Mouse (Mus musculus) ovary, adult 18-20 months (tissue): ENCODE results near the gene Btbd35f6.
"Not testable (repeated sequence)": the region's sequence is repeated elsewhere in the genome, so short reads cannot be mapped to it uniquely, and the experiment has no call there.

Source experiments
- DNase-seq: peaks from one replicate; pipeline ENCODE4 v3.0.0; 2022; ENCODE audit warnings: low spot score, mixed read lengths

Btbd35f6 gene

DNA sequence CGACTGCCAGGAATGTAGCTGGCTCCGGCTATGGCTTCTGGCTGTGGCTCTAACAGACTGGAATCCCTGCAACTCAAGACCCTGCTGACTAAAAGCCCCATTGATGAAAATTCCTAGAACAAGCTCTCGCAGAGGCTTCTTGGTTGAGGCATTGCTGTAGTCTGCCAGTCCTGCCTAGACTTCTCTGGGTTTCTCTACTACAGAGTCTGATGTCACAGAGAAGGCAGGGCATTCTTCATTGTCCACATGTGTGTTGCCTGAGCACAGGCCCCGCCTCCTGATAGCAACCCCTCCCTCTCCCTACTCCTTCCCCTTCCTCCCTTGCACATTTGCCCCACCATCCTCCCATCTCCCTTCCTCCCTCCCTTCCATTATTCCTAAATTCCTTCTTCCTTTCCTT is at the start of gene Btbd35f6:
Gene Btbd35f6 (minus strand): TSS at position 101 of the 400 bp plus-strand sequence.
- DNase-seq, result not testable (repeated sequence)

- DNase-seq, result not testable (repeated sequence)
Measured at GRCm38 (mm10) chrX:33986716-33987115, 30.4 kb upstream of the Btbd35f6 start, which contains the start of gene Gm21870. TSS of gene Gm21870 (minus strand) at chrX:33986816.

DNA sequence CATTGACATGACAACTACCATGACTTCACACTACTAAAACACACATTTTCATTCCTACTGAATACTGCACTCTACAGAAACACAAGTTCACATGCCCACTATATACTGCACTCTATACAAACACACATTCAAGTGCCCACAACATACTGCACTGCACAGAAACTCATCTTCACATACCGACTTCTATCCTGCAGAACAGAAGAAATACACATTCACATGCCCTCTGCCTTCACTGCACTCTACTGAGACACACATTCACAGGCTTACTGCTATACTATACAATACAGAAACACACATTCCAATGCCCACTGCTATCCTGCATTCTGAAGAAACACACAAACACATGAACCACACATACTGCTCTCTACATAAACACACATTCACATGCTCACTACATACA is 26.1 kb downstream of the Btbd35f6 start:
- DNase-seq, result not testable (repeated sequence)

DNA sequence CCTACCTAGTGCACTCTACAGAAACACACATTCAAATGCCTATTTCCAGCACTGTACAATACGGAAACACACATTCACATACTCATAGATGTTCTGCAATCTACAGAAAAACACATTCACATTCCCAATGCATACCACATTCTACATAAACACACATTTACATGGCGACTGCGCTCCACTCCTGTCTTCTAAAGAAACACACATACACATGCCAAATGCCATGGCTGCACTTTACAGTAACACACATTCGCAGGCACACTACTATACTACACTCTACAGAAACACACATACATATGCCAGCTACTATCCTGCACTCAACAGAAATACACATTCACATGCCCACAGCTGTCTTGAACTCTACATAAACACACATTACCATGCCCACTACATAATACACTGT is 28.1 kb downstream of the Btbd35f6 start:
- not testable (repeated sequence) for DNase-seq

DNA sequence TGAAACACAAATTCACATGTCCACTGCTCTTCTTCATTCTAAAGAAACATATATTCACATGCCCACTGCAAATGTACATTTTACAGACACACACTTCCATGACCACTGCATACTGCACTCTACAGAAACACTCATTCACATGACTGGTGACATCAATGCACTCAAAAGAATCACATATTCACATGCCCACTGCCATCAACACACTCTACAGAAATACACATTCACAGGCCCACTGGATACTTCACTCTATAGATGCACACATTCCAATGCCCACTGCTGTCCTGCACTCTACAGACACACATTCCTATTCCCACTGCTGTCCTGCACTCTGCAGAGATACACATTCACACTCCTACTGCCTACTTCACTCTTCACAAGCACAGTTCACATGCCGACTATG is 30.0 kb downstream of the Btbd35f6 start:
- not testable (repeated sequence) for DNase-seq

GRCm38 (mm10) chrX:33925420-33925819 is 30.9 kb downstream of the Btbd35f6 start:
- DNase-seq, result not testable (repeated sequence)
